7 mouse cellular contexts compared by ENCODE assay signal in the genomic region with DNA sequence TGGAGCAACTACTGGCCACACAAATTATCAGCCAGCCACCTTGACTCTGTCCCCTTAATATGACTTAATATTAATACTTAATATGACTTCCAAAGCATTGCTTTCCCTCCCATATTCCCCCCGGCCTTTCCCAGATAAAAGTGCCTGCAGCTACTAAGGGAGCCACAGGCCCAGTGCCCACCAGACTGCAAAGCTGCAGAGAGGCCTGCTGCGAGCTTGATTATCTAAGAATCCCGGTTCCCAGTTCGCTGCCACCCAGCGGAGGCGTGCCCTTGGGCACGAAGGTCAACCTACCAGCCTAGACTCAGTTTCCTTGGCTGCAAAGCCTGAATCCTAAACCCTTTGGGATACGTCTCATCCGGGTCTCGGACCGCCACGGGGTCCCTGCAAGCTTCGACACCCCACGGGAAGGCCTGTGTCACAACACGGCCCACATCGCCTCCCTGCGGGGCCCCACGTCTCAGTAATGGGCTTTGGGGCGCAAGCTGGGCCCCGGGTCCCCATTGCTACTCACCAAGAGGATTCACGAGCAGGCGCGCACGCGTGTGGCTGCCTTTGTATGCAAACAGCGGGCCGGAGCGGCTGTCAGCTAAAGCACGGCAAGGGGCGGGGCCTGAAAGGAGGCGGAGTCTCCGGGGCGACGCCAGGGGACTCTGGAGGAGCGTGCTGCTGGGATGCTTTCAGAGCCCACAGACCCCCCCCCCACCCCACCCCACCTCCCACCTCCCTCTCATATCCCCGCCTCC. TPM values are rescaled to one million over a fixed set of nuclear protein-coding genes. Genes with fewer than 3 reads are reported as not detected.
DNase-seq lines count a peak whose midpoint lies in the region; ATAC-seq and TF ChIP-seq lines count a peak whose summit lies in the region.

No protein-coding gene starts in this region.

- intact Hi-C loops in left cerebral cortex, postnatal 4 days (cut with DNase I): no loop called here

- TF ChIP-seq POLR2A in small intestine, adult 2 months (IDR thresholded peaks at IDR 0.05; ENCODE audit: low read depth, low read length): peak; percentile 83

- H3K9me3 ChIP-seq in intestine, postnatal 0 days (ENCODE audit: control insufficient read depth): no peaks in the 10 kb centered on the region
- no peaks in the 10 kb centered on the region for H3K9me3 ChIP-seq in midbrain, embryonic 12.5 days

- under 1% methylated on average over 34 of the region's 36 CpGs for WGBS in intestine, postnatal 0 days
- WGBS in midbrain, embryonic 12.5 days: under 1% methylated on average over 35 of the region's 36 CpGs
- WGBS in small intestine, adult 2 months: under 1% methylated on average over 35 of the region's 36 CpGs

- no peaks in the 10 kb centered on the region for H3K36me3 ChIP-seq in intestine, postnatal 0 days (ENCODE audit: control insufficient read depth, insufficient read depth)
- H3K36me3 ChIP-seq in midbrain, embryonic 12.5 days: no peaks in the 10 kb centered on the region
- H3K36me3 ChIP-seq in small intestine, adult 2 months (ENCODE audit: control insufficient read depth, insufficient read depth, low read length): no peaks in the 10 kb centered on the region

- no peak for TF ChIP-seq CTCF in intestine, postnatal 0 days (IDR thresholded peaks at IDR 0.05; ENCODE audit: low read depth)
- no peak for TF ChIP-seq CTCF in small intestine, adult 2 months (IDR thresholded peaks at IDR 0.05; ENCODE audit: extremely low read depth, insufficient read length, insufficient replicate concordance, low read depth, low read length)

- peak overlapping the region; percentile 58 for H3K4me3 ChIP-seq in intestine, postnatal 0 days (ENCODE audit: low read depth, low read length)
- peak overlapping the region; percentile 60 for H3K4me3 ChIP-seq in midbrain, embryonic 12.5 days
- H3K4me3 ChIP-seq in small intestine, adult 2 months (ENCODE audit: low read depth, low read length): peak overlapping the region; percentile 96

- peak overlapping the region; percentile 61 for H3K27ac ChIP-seq in intestine, postnatal 0 days (ENCODE audit: low read depth, low read length)
- H3K27ac ChIP-seq in midbrain, embryonic 12.5 days (replicated peaks): peak overlapping the region; percentile 71
- H3K27ac ChIP-seq in small intestine, adult 2 months (ENCODE audit: insufficient read depth, low read depth, low read length): peak overlapping the region; percentile 68

- peak; percentile 58 for ATAC-seq in intestine, postnatal 0 days
- ATAC-seq in midbrain, embryonic 12.5 days (ENCODE audit: low FRiP score, low read depth): peak; percentile 86

- no peaks in the 10 kb centered on the region for H3K27me3 ChIP-seq in intestine, postnatal 0 days (replicated peaks; ENCODE audit: control insufficient read depth, insufficient read depth, low read length)
- 0 out of 2 replicates have a peak, but pooled peaks cover 7% of the 10 kb centered on the region for H3K27me3 ChIP-seq in midbrain, embryonic 12.5 days
- no peaks in the 10 kb centered on the region for H3K27me3 ChIP-seq in small intestine, adult 2 months (ENCODE audit: control insufficient read depth, insufficient read depth, low read length)

- H3K9ac ChIP-seq in intestine, postnatal 0 days (ENCODE audit: low read depth, low read length): peak overlapping the region; percentile 45
- peak overlapping the region; percentile 70 for H3K9ac ChIP-seq in midbrain, embryonic 12.5 days (replicated peaks)

- DNase-seq in adrenal gland, adult 2 months: peak; percentile 95
- peak; percentile 87 for DNase-seq in embryo, embryonic 11.5 days (ENCODE audit: low read depth, low spot score)
- DNase-seq in gastrocnemius, postnatal 4 days (ENCODE audit: low spot score in 2 of 2): peak; percentile 85 to 93
- DNase-seq in left cerebral cortex, postnatal 4 days: peak; percentile 94

- H3K4me1 ChIP-seq in intestine, postnatal 0 days (replicated peaks; ENCODE audit: control insufficient read depth, insufficient read depth, low read length): peaks cover 16% of the 10 kb centered on the region
- H3K4me1 ChIP-seq in midbrain, embryonic 12.5 days: peaks cover 56% of the 10 kb centered on the region
- H3K4me1 ChIP-seq in small intestine, adult 2 months (ENCODE audit: control insufficient read depth, insufficient read depth, insufficient read length, low read length): peaks cover 31% of the 10 kb centered on the region

- peak overlapping the region; percentile 74 for H3K4me2 ChIP-seq in intestine, postnatal 0 days (replicated peaks; ENCODE audit: low read depth)
- peak overlapping the region; percentile 67 for H3K4me2 ChIP-seq in midbrain, embryonic 12.5 days (replicated peaks)

RNA-seq across cellular contexts. Expression of gene Lpin1, which starts 21.4 kb away (rescaled TPM):
- 100 to 1,000 TPM in 1 of 2 experiments, 10 to 100 TPM in 1; 72.2 to 100 TPM for total RNA-seq in adrenal gland, adult 2 months (2021)
- 35.4 and 36.8 TPM in 2 replicates for polyA plus RNA-seq in adrenal gland, adult 2 months (2012; rRNA removed)
- 10 to 100 TPM; 24.8 to 27.1 TPM for total RNA-seq in gastrocnemius, postnatal 4 days (2021)
- polyA plus RNA-seq in intestine, postnatal 0 days (2015; fragmentation: Nextera tagmentation; extraction: Ambion mirVana): 3.1 and 3.6 TPM in 2 replicates
- total RNA-seq in left cerebral cortex, postnatal 4 days (2021): 10 to 100 TPM; 16.7 to 19.5 TPM
- 16.8 and 17.8 TPM in 2 replicates for polyA plus RNA-seq in midbrain, embryonic 12.5 days (2016; fragmentation: Nextera tagmentation; extraction: Ambion mirVana)
- polyA plus RNA-seq in small intestine, adult 2 months (2012; rRNA removed): 1.4 and 4.0 TPM in 2 replicates

Comparison
In these comparisons a context has a peak if more than half of its experiments do, and no peak if none do; other contexts are left out.
1. Peak in every context shown above with its lines: DNase-seq, ATAC-seq, H3K4me3 ChIP-seq and H3K27ac ChIP-seq.